Mouse (Mus musculus) testis, adult 2 months (tissue): Measurements from ENCODE around the gene 6430548M08Rik.

Source experiments
- CTCF ChIP-seq: fragments of 200-500 bp; IDR thresholded peaks from 2 replicates; pipeline ENCODE4 v1.5.1; 2012; ENCODE audit warnings: low read depth, mild to moderate bottlenecking, inconsistent platforms, low read length, moderate library complexity; ENCODE audit not compliant: control insufficient read depth, insufficient read depth, insufficient replicate concordance
- POLR2A ChIP-seq: fragments of 200-500 bp; IDR thresholded peaks from 2 replicates; pipeline ENCODE4 v1.6.1; 2012; ENCODE audit warnings: low read depth, mild to moderate bottlenecking, inconsistent platforms, low read length, moderate library complexity; ENCODE audit not compliant: control insufficient read depth

GRCm38 (mm10) chr8:120163376-120163775, 49.4 kb downstream of the 6430548M08Rik start:
- TF ChIP-seq CTCF (no peak), POLR2A (no peak)
